Mouse (Mus musculus): Measurements from ENCODE around the gene Vrk1. TPM values are rescaled to one million over a fixed set of nuclear protein-coding genes. Genes with fewer than 3 reads are reported as not detected.

The Vrk1 gene
- total RNA-seq, 4 experiments from 2014 or later = 19.4 to 24.9 (median 20.6) TPM

GRCm38 (mm10) chr12:105997028-105997786, 12.8 kb upstream of the Vrk1 start:
- DNase-seq (ENCODE audit: low spot score in 2 of 2) = no peak

GRCm38 (mm10) chr12:106001775-106002174, 8.3 kb upstream of the Vrk1 start:
- DNase-seq (ENCODE audit: low spot score in 2 of 2) = no peak

- no peak for DNase-seq (ENCODE audit: low spot score in 2 of 2)
These were observed 5.3 kb upstream of the Vrk1 start for GRCm38 (mm10) chr12:106004719-106005118.

- no peak for DNase-seq (ENCODE audit: low spot score in 2 of 2)
These were observed 3.8 kb upstream of the Vrk1 start for GRCm38 (mm10) chr12:106006218-106006617.

- peak in 1 of 2 experiments; percentile 78 for DNase-seq (ENCODE audit: low spot score in 2 of 2)
These were observed 1.5 kb upstream of the Vrk1 start for GRCm38 (mm10) chr12:106008348-106009050.

GRCm38 (mm10) chr12:106009122-106009870, 732 bp upstream of the Vrk1 start:
- DNase-seq (ENCODE audit: low spot score in 2 of 2) = no peak

GRCm38 (mm10) chr12:106012161-106012560, 2.1 kb downstream of the Vrk1 start:
- DNase-seq (ENCODE audit: low spot score in 2 of 2) = no peak

GRCm38 (mm10) chr12:106016265-106017012, 6.4 kb downstream of the Vrk1 start:
- DNase-seq (ENCODE audit: low spot score in 2 of 2) = no peak

GRCm38 (mm10) chr12:106020063-106020462, 10.0 kb downstream of the Vrk1 start:
- no peak for DNase-seq (ENCODE audit: low spot score in 2 of 2)

- no peak for DNase-seq (ENCODE audit: low spot score in 2 of 2)
These were observed 13.6 kb downstream of the Vrk1 start for GRCm38 (mm10) chr12:106023652-106024051.

GRCm38 (mm10) chr12:106025416-106025815, 15.4 kb downstream of the Vrk1 start:
- DNase-seq (ENCODE audit: low spot score in 2 of 2) = no peak

- no peak for DNase-seq (ENCODE audit: low spot score in 2 of 2)
These were observed 16.5 kb downstream of the Vrk1 start for GRCm38 (mm10) chr12:106026385-106027134.

GRCm38 (mm10) chr12:106027372-106027771, 17.3 kb downstream of the Vrk1 start:
- peak in 1 of 2 experiments; percentile 70 for DNase-seq (ENCODE audit: low spot score in 2 of 2)

- no peak for DNase-seq (ENCODE audit: low spot score in 2 of 2)
These were observed 19.6 kb downstream of the Vrk1 start for GRCm38 (mm10) chr12:106029582-106029981.

GRCm38 (mm10) chr12:106030146-106030745, 20.2 kb downstream of the Vrk1 start:
- DNase-seq (ENCODE audit: low spot score in 2 of 2) = no peak

GRCm38 (mm10) chr12:106030796-106031195, 20.8 kb downstream of the Vrk1 start:
- no peak for DNase-seq (ENCODE audit: low spot score in 2 of 2)

- no peak for DNase-seq (ENCODE audit: low spot score in 2 of 2)
These were observed 21.9 kb downstream of the Vrk1 start for GRCm38 (mm10) chr12:106031916-106032315.

- no peak for DNase-seq (ENCODE audit: low spot score in 2 of 2)
These were observed 22.3 kb downstream of the Vrk1 start for GRCm38 (mm10) chr12:106032361-106032760.

GRCm38 (mm10) chr12:106034267-106034666, 24.2 kb downstream of the Vrk1 start:
- no peak for DNase-seq (ENCODE audit: low spot score in 2 of 2)

GRCm38 (mm10) chr12:106034761-106035160, 24.7 kb downstream of the Vrk1 start:
- no peak for DNase-seq (ENCODE audit: low spot score in 2 of 2)

All from left cerebral cortex, adult 8-10 months (tissue).